Mouse (Mus musculus) mouse embryonic stem cell (cell line): ENCODE results near the gene Pm20d1.

Experiments used
- in situ Hi-C, 2 experiments: fragments of 300-500 bp; cut with MboI; formaldehyde crosslinking; loops; 1 replicate in 1 of 2; 3 replicates in 1 of 2; pipeline ENCODE4 v1.14.3; 2019 to 2020; ENCODE audit warnings: low sequenced_read_pairs in 2 of 2, low pct_unique_long_range_greater_than_20kb in 1 of 2, mixed read lengths in 1 of 2; ENCODE audit not compliant: unreplicated experiment in 1 of 2

Pm20d1 gene

GRCm38 (mm10) chr1:131866304-131866999 lies 69.3 kb downstream of the Pm20d1 start:
- in situ Hi-C loops, result no loop called here

- in situ Hi-C loops, result no loop called here
Measured at GRCm38 (mm10) chr1:131867093-131867945, 70.1 kb downstream of the Pm20d1 start, which contains the start of gene Rab29. Gene Rab29 (plus strand): TSS chr1:131867224.

GRCm38 (mm10) chr1:131867946-131868290 lies 70.7 kb downstream of the Pm20d1 start:
- in situ Hi-C loops, result no loop called here

GRCm38 (mm10) chr1:131869561-131869960 lies 72.4 kb downstream of the Pm20d1 start:
- in situ Hi-C loops, result no loop called here
